Comparison of ENCODE assay signal across 1 mouse cellular context in genomic region chr11:75556006-75556405, GRCm38 (mm10). TPM values are rescaled to one million over a fixed set of nuclear protein-coding genes. Genes with fewer than 3 reads are reported as not detected.
"Had no signal": no experiment of that assay in that cellular context is flagged by ENCODE, and none has a peak within 500 bp of the region (broad histone marks: within the 10 kb centered on the region; RNA-seq: fewer than 3 reads in every experiment).

No protein-coding gene starts in this region.

RNA-seq across cellular contexts. Expression of gene Scarf1, which starts 42.7 kb away (rescaled TPM):
- total RNA-seq: monocyte, adult 5-6 weeks had no signal
